19 mouse cellular contexts compared by ENCODE assay signal in the genomic region with DNA sequence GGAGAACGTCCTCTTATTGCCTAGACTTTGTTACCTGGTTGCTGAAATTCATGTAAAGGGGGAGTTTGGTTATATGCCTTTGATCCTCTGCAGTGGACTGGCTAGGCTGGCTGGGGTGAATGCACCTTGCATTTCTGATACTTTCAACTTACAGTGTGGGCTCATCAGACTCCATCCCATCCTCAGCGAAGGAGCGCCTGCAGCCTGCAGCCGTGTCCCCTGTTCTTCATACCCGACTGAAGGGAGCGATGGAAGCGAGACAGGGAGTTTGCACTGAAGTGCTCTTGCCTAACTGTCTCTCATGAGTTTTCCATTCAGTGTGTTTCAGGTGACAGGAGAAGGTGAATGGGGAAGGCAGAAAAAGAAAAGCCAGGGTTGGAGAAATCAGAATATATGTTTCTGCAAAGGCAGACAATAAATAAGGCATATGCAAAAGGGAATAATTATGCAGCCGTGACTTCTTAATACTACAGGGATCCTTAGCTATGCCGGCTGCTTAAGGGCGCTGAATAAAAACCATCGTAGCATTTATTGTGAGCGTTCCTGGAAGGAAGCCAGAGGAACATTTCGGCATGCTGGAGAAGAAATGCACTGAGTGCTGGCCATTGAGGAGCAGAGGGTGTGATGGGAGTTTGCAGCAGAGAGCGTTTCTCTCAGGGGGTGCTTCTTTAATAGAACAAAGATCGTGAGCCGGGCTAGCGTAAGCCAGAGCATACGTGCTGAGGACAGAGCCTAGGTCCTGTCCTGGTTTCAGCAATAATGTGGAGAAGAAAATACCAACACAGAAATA. TPM values are rescaled to one million over a fixed set of nuclear protein-coding genes. Genes with fewer than 3 reads are reported as not detected.
DNase-seq lines count a peak whose midpoint lies in the region; ATAC-seq and TF ChIP-seq lines count a peak whose summit lies in the region.
"Had no signal": no experiment of that assay in that cellular context is flagged by ENCODE, and none has a peak within 500 bp of the region (broad histone marks: within the 10 kb centered on the region; RNA-seq: fewer than 3 reads in every experiment).

No protein-coding gene starts in this region.

- no peak overlapping the region for H3K4me3 ChIP-seq in forebrain, embryonic 12.5 days (replicated peaks)
- no peak overlapping the region for H3K4me3 ChIP-seq in forebrain, embryonic 10.5 days
- no peak overlapping the region for H3K4me3 ChIP-seq in midbrain, embryonic 12.5 days
- H3K4me3 ChIP-seq in midbrain, embryonic 10.5 days = no peak overlapping the region
- H3K4me3 ChIP-seq in hindbrain, embryonic 12.5 days = no peak overlapping the region
- no peak overlapping the region for H3K4me3 ChIP-seq in neural tube, embryonic 13.5 days
- no peak overlapping the region for H3K4me3 ChIP-seq in heart, adult 2 months
- H3K4me3 ChIP-seq: embryonic facial prominence, embryonic 15.5 days had no signal

- no peak for DNase-seq in forebrain, embryonic 10.5 days (ENCODE audit: extremely low spot score, low spot score)
- DNase-seq in midbrain, embryonic 10.5 days (ENCODE audit: low spot score) = no peak
- DNase-seq in heart, adult 2 months = no peak
- no peak for DNase-seq in heart, adult 8-10 months (ENCODE audit: low spot score)
- DNase-seq: B cell, adult 2 months; kidney, postnatal 10 days; layer of hippocampus, postnatal 36 days; right cerebral cortex, postnatal 4 days; thymus, adult 18-20 months had no signal

- intact Hi-C loops in heart, adult 2 months (cut with DNase I) = no loop called here

- no peak for TF ChIP-seq EP300 in heart, adult 2 months (IDR thresholded peaks at IDR 0.05; ENCODE audit: insufficient read depth, low read depth, low read length)

- H3K79me2 ChIP-seq in heart, adult 2 months (replicated peaks; ENCODE audit: control insufficient read depth, insufficient read depth, low read length) = no peaks in the 10 kb centered on the region

- H3K27ac ChIP-seq in forebrain, embryonic 12.5 days = 0 out of 2 replicates have a peak overlapping the region, but pooled peaks have one; percentile 19
- no peak overlapping the region for H3K27ac ChIP-seq in forebrain, embryonic 10.5 days
- 0 out of 2 replicates have a peak overlapping the region, but pooled peaks have one; percentile 4 for H3K27ac ChIP-seq in midbrain, embryonic 12.5 days (replicated peaks)
- no peak overlapping the region for H3K27ac ChIP-seq in midbrain, embryonic 10.5 days (replicated peaks)
- H3K27ac ChIP-seq in hindbrain, embryonic 12.5 days = peak overlapping the region; percentile 25
- peak overlapping the region; percentile 87 for H3K27ac ChIP-seq in neural tube, embryonic 13.5 days (replicated peaks)
- no peak overlapping the region for H3K27ac ChIP-seq in heart, adult 2 months
- H3K27ac ChIP-seq: embryonic facial prominence, embryonic 15.5 days had no signal

- no peaks in the 10 kb centered on the region for H3K9me3 ChIP-seq in forebrain, embryonic 12.5 days
- H3K9me3 ChIP-seq in forebrain, embryonic 10.5 days = no peaks in the 10 kb centered on the region
- no peaks in the 10 kb centered on the region for H3K9me3 ChIP-seq in midbrain, embryonic 12.5 days
- no peaks in the 10 kb centered on the region for H3K9me3 ChIP-seq in midbrain, embryonic 10.5 days (replicated peaks)
- no peaks in the 10 kb centered on the region for H3K9me3 ChIP-seq in hindbrain, embryonic 12.5 days (replicated peaks)
- H3K9me3 ChIP-seq in neural tube, embryonic 13.5 days = no peaks in the 10 kb centered on the region
- H3K9me3 ChIP-seq: embryonic facial prominence, embryonic 15.5 days had no signal

- no peaks in the 10 kb centered on the region for H3K36me3 ChIP-seq in forebrain, embryonic 12.5 days (replicated peaks)
- H3K36me3 ChIP-seq in forebrain, embryonic 10.5 days (replicated peaks) = peaks cover 14% of the 10 kb centered on the region
- no peaks in the 10 kb centered on the region for H3K36me3 ChIP-seq in midbrain, embryonic 12.5 days
- peaks cover 8% of the 10 kb centered on the region; the same call in 1 of the 2 replicates for H3K36me3 ChIP-seq in midbrain, embryonic 10.5 days
- no peaks in the 10 kb centered on the region for H3K36me3 ChIP-seq in hindbrain, embryonic 12.5 days
- H3K36me3 ChIP-seq in neural tube, embryonic 13.5 days = no peaks in the 10 kb centered on the region
- no peaks in the 10 kb centered on the region for H3K36me3 ChIP-seq in heart, adult 2 months (ENCODE audit: control insufficient read depth, insufficient read depth, low read length)
- H3K36me3 ChIP-seq: embryonic facial prominence, embryonic 15.5 days had no signal

- peak; percentile 27; the same call in 1 of the 2 replicates for ATAC-seq in forebrain, embryonic 12.5 days (ENCODE audit: low FRiP score)
- no peak for ATAC-seq in midbrain, embryonic 12.5 days (ENCODE audit: low FRiP score, low read depth)
- ATAC-seq in hindbrain, embryonic 12.5 days (ENCODE audit: low FRiP score) = 0 out of 2 replicates have a peak, but pooled peaks have one; percentile 40
- peak; percentile 52 for ATAC-seq in neural tube, embryonic 13.5 days (ENCODE audit: low read depth)
- ATAC-seq: intestine, embryonic 16.5 days had no signal

- peaks cover 7% of the 10 kb centered on the region for H3K4me1 ChIP-seq in forebrain, embryonic 12.5 days
- peaks cover 8% of the 10 kb centered on the region for H3K4me1 ChIP-seq in forebrain, embryonic 10.5 days
- H3K4me1 ChIP-seq in midbrain, embryonic 12.5 days = peaks cover 8% of the 10 kb centered on the region; the same call in 1 of the 2 replicates
- no peaks in the 10 kb centered on the region; the same call in 1 of the 2 replicates for H3K4me1 ChIP-seq in midbrain, embryonic 10.5 days
- H3K4me1 ChIP-seq in hindbrain, embryonic 12.5 days = peaks cover 3% of the 10 kb centered on the region; the same call in 1 of the 2 replicates
- peaks cover 25% of the 10 kb centered on the region for H3K4me1 ChIP-seq in neural tube, embryonic 13.5 days (replicated peaks)
- H3K4me1 ChIP-seq in heart, adult 2 months (ENCODE audit: control insufficient read depth, insufficient read depth, low read length) = no peaks in the 10 kb centered on the region
- H3K4me1 ChIP-seq: embryonic facial prominence, embryonic 15.5 days had no signal

- H3K27me3 ChIP-seq in forebrain, embryonic 12.5 days = no peaks in the 10 kb centered on the region
- no peaks in the 10 kb centered on the region for H3K27me3 ChIP-seq in forebrain, embryonic 10.5 days (ENCODE audit: poor library complexity, severe bottlenecking)
- no peaks in the 10 kb centered on the region for H3K27me3 ChIP-seq in midbrain, embryonic 12.5 days
- H3K27me3 ChIP-seq in midbrain, embryonic 10.5 days (ENCODE audit: low read depth, poor library complexity, severe bottlenecking) = no peaks in the 10 kb centered on the region
- H3K27me3 ChIP-seq in hindbrain, embryonic 12.5 days = no peaks in the 10 kb centered on the region
- H3K27me3 ChIP-seq in neural tube, embryonic 13.5 days = no peaks in the 10 kb centered on the region
- no peaks in the 10 kb centered on the region for H3K27me3 ChIP-seq in heart, adult 2 months (ENCODE audit: control insufficient read depth, insufficient read depth, low read length)
- H3K27me3 ChIP-seq: embryonic facial prominence, embryonic 15.5 days had no signal

- TF ChIP-seq CTCF in heart, adult 2 months (IDR thresholded peaks at IDR 0.05) = no peak

- H3K4me2 ChIP-seq in forebrain, embryonic 12.5 days = no peak overlapping the region
- no peak overlapping the region for H3K4me2 ChIP-seq in midbrain, embryonic 12.5 days (replicated peaks)
- H3K4me2 ChIP-seq in hindbrain, embryonic 12.5 days (replicated peaks) = no peak overlapping the region
- H3K4me2 ChIP-seq in neural tube, embryonic 13.5 days = peak overlapping the region; percentile 38
- H3K4me2 ChIP-seq: embryonic facial prominence, embryonic 15.5 days had no signal

- 72% methylated on average over 18 of the region's 18 CpGs for WGBS in forebrain, embryonic 12.5 days
- 90% methylated on average over 18 of the region's 18 CpGs for WGBS in forebrain, embryonic 10.5 days
- WGBS in midbrain, embryonic 12.5 days = 84% methylated on average over 18 of the region's 18 CpGs
- WGBS in midbrain, embryonic 10.5 days = 90% methylated on average over 18 of the region's 18 CpGs
- WGBS in hindbrain, embryonic 12.5 days = 72% methylated on average over 18 of the region's 18 CpGs
- WGBS in neural tube, embryonic 13.5 days = 50% methylated on average over 18 of the region's 18 CpGs
- WGBS in heart, adult 2 months = 84% methylated on average over 18 of the region's 18 CpGs

- TF ChIP-seq POLR2A in heart, adult 2 months (IDR thresholded peaks at IDR 0.05; ENCODE audit: insufficient read depth, low read depth, low read length) = no peak

- no peak overlapping the region for H3K9ac ChIP-seq in forebrain, embryonic 12.5 days
- H3K9ac ChIP-seq in midbrain, embryonic 12.5 days (replicated peaks) = no peak overlapping the region
- H3K9ac ChIP-seq in hindbrain, embryonic 12.5 days = no peak overlapping the region
- H3K9ac ChIP-seq in neural tube, embryonic 13.5 days = peak overlapping the region; percentile 41
- no peak overlapping the region for H3K9ac ChIP-seq in heart, adult 2 months (ENCODE audit: low read depth, low read length)
- H3K9ac ChIP-seq: embryonic facial prominence, embryonic 15.5 days had no signal

RNA-seq across cellular contexts. Expression of a gene that starts 54.5 kb away (rescaled TPM):
- polyA plus RNA-seq in forebrain, embryonic 12.5 days (2016; fragmentation: Nextera tagmentation; extraction: Ambion mirVana) = 3.7 and 4.3 TPM in 2 replicates
- polyA plus RNA-seq in forebrain, embryonic 10.5 days (2016; fragmentation: Nextera tagmentation; extraction: Ambion mirVana) = 1.7 and 2.5 TPM in 2 replicates
- 4.5 and 4.6 TPM in 2 replicates for polyA plus RNA-seq in midbrain, embryonic 12.5 days (2016; fragmentation: Nextera tagmentation; extraction: Ambion mirVana)
- 1.3 and 2.7 TPM in 2 replicates for polyA plus RNA-seq in midbrain, embryonic 10.5 days (2016; fragmentation: Nextera tagmentation; extraction: Ambion mirVana)
- 111 and 135 TPM in 2 replicates for polyA plus RNA-seq in hindbrain, embryonic 12.5 days (2016; fragmentation: Nextera tagmentation; extraction: Ambion mirVana)
- polyA plus RNA-seq in neural tube, embryonic 13.5 days (2015; fragmentation: Nextera tagmentation; extraction: Ambion mirVana) = 309 TPM in 2 replicates
- total RNA-seq in heart, adult 2 months (2021) = under 1 TPM in 1 of 2 experiments, not detected in 1; 0.20 TPM
- polyA plus RNA-seq in heart, adult 2 months (2012; rRNA removed) = 0.12 TPM in 1 of 2 replicates, not detected in the other
- not detected for total RNA-seq in heart, adult 8-10 months (2022)
- total RNA-seq: adrenal gland, adult 18-20 months; gastrocnemius, postnatal 4 days; liver, adult 2 months had no signal
- polyA plus RNA-seq: heart, postnatal 0 days; intestine, embryonic 16.5 days; liver, adult 2 months had no signal

Comparison
In these comparisons a context has a peak if more than half of its experiments do, and no peak if none do; other contexts are left out.
1. H3K27ac ChIP-seq: peak in forebrain, embryonic 12.5 days (single experiment), midbrain, embryonic 12.5 days (single experiment), hindbrain, embryonic 12.5 days (single experiment) and neural tube, embryonic 13.5 days (single experiment); none in forebrain, embryonic 10.5 days (single experiment), midbrain, embryonic 10.5 days (single experiment) and heart, adult 2 months (single experiment).
2. RNA of a gene that starts 54.5 kb away (polyA plus RNA-seq): 309 TPM in neural tube, embryonic 13.5 days and 111 to 135 TPM in hindbrain, embryonic 12.5 days; 4.5 to 4.6 TPM in midbrain, embryonic 12.5 days, 3.7 to 4.3 TPM in forebrain, embryonic 12.5 days, 1.7 to 2.5 TPM in forebrain, embryonic 10.5 days, 1.3 to 2.7 TPM in midbrain, embryonic 10.5 days and 0.12 TPM in heart, adult 2 months; every median in the first group is over 10 times any median in the second.